ENCODE assay signal across 18 mouse cellular contexts in genomic region chr6:134527596-134528128, GRCm38 (mm10). TPM values are rescaled to one million over a fixed set of nuclear protein-coding genes. Genes with fewer than 3 reads are reported as not detected.
DNase-seq lines count a peak whose midpoint lies in the region; ATAC-seq and TF ChIP-seq lines count a peak whose summit lies in the region.
"Had no signal": no experiment of that assay in that cellular context is flagged by ENCODE, and none has a peak within 500 bp of the region (broad histone marks: within the 10 kb centered on the region; RNA-seq: fewer than 3 reads in every experiment).

No protein-coding gene starts in this region.

- H3K27me3 ChIP-seq in cerebellum, adult 2 months (ENCODE audit: control insufficient read depth, insufficient read depth, low read length) = no peaks in the 10 kb centered on the region
- H3K27me3 ChIP-seq in kidney, embryonic 15.5 days = no peaks in the 10 kb centered on the region
- H3K27me3 ChIP-seq: embryonic facial prominence, embryonic 15.5 days; forebrain, embryonic 15.5 days; limb, embryonic 13.5 days; neural tube, embryonic 13.5 days had no signal

- 0 out of 2 replicates have a peak overlapping the region, but pooled peaks have one; percentile 3 for H3K4me2 ChIP-seq in kidney, embryonic 15.5 days
- H3K4me2 ChIP-seq: embryonic facial prominence, embryonic 15.5 days; forebrain, embryonic 15.5 days; limb, embryonic 13.5 days; neural tube, embryonic 13.5 days had no signal

- H3K36me3 ChIP-seq in kidney, embryonic 15.5 days = peaks cover 9% of the 10 kb centered on the region
- H3K36me3 ChIP-seq: forebrain, embryonic 15.5 days; neural tube, embryonic 13.5 days had no signal

- intact Hi-C loops in left cerebral cortex, postnatal 14 days (cut with DNase I) = no loop called here

- H3K9me3 ChIP-seq in kidney, embryonic 15.5 days (replicated peaks) = no peaks in the 10 kb centered on the region
- H3K9me3 ChIP-seq: embryonic facial prominence, embryonic 15.5 days; forebrain, embryonic 15.5 days; neural tube, embryonic 13.5 days had no signal

- no peak for TF ChIP-seq CTCF in cerebellum, adult 2 months (IDR thresholded peaks at IDR 0.05; ENCODE audit: borderline replicate concordance, insufficient read depth, low read depth, low read length)

- H3K4me1 ChIP-seq in cerebellum, adult 2 months (ENCODE audit: control insufficient read depth, insufficient read depth, low read length) = peaks cover 19% of the 10 kb centered on the region
- peaks cover 45% of the 10 kb centered on the region for H3K4me1 ChIP-seq in kidney, embryonic 15.5 days

- no peak overlapping the region for H3K4me3 ChIP-seq in cerebellum, adult 2 months (replicated peaks; ENCODE audit: insufficient read depth, low read depth, low read length)
- H3K4me3 ChIP-seq in kidney, embryonic 15.5 days (replicated peaks) = no peak overlapping the region
- H3K4me3 ChIP-seq: embryonic facial prominence, embryonic 15.5 days; forebrain, embryonic 15.5 days; limb, embryonic 13.5 days; neural tube, embryonic 13.5 days had no signal

- WGBS in cerebellum, adult 2 months = 25% methylated on average over 6 of the region's 6 CpGs
- 25% methylated on average over 6 of the region's 6 CpGs for WGBS in kidney, embryonic 15.5 days

- H3K9ac ChIP-seq in kidney, embryonic 15.5 days = no peak overlapping the region
- H3K9ac ChIP-seq: embryonic facial prominence, embryonic 15.5 days; forebrain, embryonic 15.5 days; limb, embryonic 13.5 days; neural tube, embryonic 13.5 days had no signal

- H3K27ac ChIP-seq in cerebellum, adult 2 months (ENCODE audit: insufficient read depth, low read length) = 0 out of 2 replicates have a peak overlapping the region, but pooled peaks have one; percentile 65
- H3K27ac ChIP-seq in kidney, embryonic 15.5 days = peak overlapping the region; percentile 67
- H3K27ac ChIP-seq: embryonic facial prominence, embryonic 15.5 days; forebrain, embryonic 15.5 days; hindbrain, postnatal 0 days; limb, embryonic 13.5 days; neural tube, embryonic 13.5 days had no signal

- no peak for TF ChIP-seq POLR2A in cerebellum, adult 2 months (IDR thresholded peaks at IDR 0.05; ENCODE audit: borderline replicate concordance, insufficient read depth, low read length)

- ATAC-seq in cerebellum, adult (ENCODE audit: insufficient number of reproducible peaks, low FRiP score, low TSS enrichment) = no peak; the same call in 1 of the 2 replicates
- ATAC-seq in kidney, embryonic 15.5 days (replicated peaks; ENCODE audit: low FRiP score) = peak; percentile 14; the same call in 1 of the 2 replicates
- ATAC-seq: forebrain, embryonic 15.5 days; hindbrain, postnatal 0 days had no signal

- DNase-seq in cerebellum, adult 2 months = no peak
- no peak for DNase-seq in kidney, postnatal 4 days
- DNase-seq in retina, embryonic 14.5 days (ENCODE audit: low spot score) = peak; percentile 30
- DNase-seq in retina, postnatal 1 day = no peak
- DNase-seq in left cerebral cortex, postnatal 14 days (ENCODE audit: low spot score in 2 of 2) = no peak
- no peak for DNase-seq in testis, postnatal 14 days (ENCODE audit: low spot score)
- DNase-seq: B cell, adult 2 months; gastrocnemius, postnatal 36 days; lung, postnatal 36 days; midbrain, embryonic 14.5 days; thymus, adult 2 months had no signal

RNA-seq across cellular contexts. Expression of gene Lrp6, which starts 39.1 kb away (rescaled TPM):
- 26.1 and 28.0 TPM in 2 replicates for polyA plus RNA-seq in cerebellum, adult 2 months (2012; rRNA removed)
- 34.5 and 37.5 TPM in 2 replicates for polyA plus RNA-seq in kidney, embryonic 15.5 days (2015; fragmentation: Nextera tagmentation; extraction: Ambion mirVana)
- total RNA-seq in left cerebral cortex, postnatal 14 days (2021) = 10 to 100 TPM; 41.5 to 46.1 TPM
